Mouse (Mus musculus): Measurements from ENCODE around the gene Tdrd7. TPM values are rescaled to one million over a fixed set of nuclear protein-coding genes. Genes with fewer than 3 reads are reported as not detected.

Gene Tdrd7
- polyA plus RNA-seq, 1 experiment from 2014 or later: 10.3 TPM

DNA sequence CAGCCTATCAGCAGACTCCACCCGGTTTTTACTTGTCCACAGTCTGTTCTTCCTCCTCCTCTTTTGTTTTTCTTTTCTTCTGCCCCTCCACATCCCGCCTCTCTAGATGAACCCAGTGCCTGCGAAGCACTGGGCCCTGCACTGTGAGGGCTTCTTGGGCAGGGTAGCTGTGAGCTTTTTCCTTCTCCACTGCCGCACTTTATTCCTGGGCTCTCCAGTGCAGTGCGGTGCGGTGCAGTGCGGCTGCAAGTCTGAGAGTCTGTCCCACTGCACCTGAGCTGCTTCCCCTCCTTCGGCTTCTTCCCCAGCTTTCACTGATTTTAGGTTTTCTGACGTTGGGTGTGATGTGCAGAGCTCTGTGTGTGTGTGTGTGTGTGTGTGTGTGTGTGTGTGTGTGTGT is 67.3 kb downstream of the Tdrd7 start:
- Histone ChIP-seq H3K27ac (no peak overlapping the region), H3K4me1 (no peaks in the 10 kb centered on the region), H3K9ac (no peak overlapping the region), H3K9me3 (no peaks in the 10 kb centered on the region), H3K36me3 (no peaks in the 10 kb centered on the region), H3K4me3 (no peak overlapping the region), H3K4me2 (replicated peaks) (no peak overlapping the region), H3K27me3 (peaks cover 21% of the 10 kb centered on the region)
- 68% methylated on average over 9 of the region's 9 CpGs for WGBS
- ATAC-seq (ENCODE audit: low FRiP score, low read depth): no peak

DNA sequence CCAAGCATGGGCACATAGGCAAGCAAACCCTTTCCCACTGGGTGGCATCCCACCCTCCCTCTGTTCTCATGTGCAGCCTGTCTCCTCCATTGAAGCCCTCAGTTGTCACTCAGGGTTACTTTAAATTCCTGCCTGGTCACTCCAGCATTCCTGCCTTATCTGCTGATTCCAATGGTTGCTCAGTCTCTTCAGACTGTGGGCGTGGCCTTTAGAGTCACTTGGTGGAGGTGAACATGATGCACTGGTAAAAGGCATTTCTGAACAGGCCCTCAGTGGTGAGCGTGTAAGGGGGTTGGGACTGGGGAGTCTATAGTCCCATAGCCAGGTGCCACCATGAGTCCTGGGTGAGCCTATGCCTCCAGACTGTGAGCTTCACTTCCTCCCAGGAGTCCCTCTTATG is 68.1 kb downstream of the Tdrd7 start:
- Histone ChIP-seq H3K4me2 (replicated peaks) (no peak overlapping the region), H3K4me3 (no peak overlapping the region), H3K9me3 (no peaks in the 10 kb centered on the region), H3K4me1 (no peaks in the 10 kb centered on the region), H3K9ac (no peak overlapping the region), H3K27me3 (peaks cover 29% of the 10 kb centered on the region), H3K36me3 (no peaks in the 10 kb centered on the region), H3K27ac (no peak overlapping the region)
- no peak for ATAC-seq (ENCODE audit: low FRiP score, low read depth)
- WGBS: 77% methylated on average over 2 of the region's 2 CpGs

DNA sequence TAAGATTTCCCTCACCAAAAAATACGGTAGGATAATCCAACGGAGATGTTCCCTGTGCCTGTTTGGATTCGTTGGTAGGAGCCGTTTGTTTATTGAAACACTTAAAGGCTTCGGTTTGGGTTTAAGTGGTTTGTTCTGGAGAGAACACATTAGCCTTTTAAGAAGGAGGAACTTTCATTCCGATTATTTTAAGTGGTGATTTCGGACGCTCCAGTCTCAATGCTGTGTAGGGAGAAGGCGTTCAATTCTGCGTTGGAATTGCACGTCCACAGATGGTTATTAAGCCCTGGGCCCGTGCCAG is 73.4 kb downstream of the Tdrd7 start:
- Histone ChIP-seq H3K4me1 (peaks cover 24% of the 10 kb centered on the region), H3K36me3 (no peaks in the 10 kb centered on the region), H3K9me3 (no peaks in the 10 kb centered on the region), H3K27ac (no peak overlapping the region), H3K4me2 (replicated peaks) (peak overlapping the region; percentile 99), H3K27me3 (peaks cover 71% of the 10 kb centered on the region), H3K9ac (peak overlapping the region; percentile 65), H3K4me3 (peak overlapping the region; percentile 61)
- WGBS: 8% methylated on average over 12 of the region's 12 CpGs
- ATAC-seq (ENCODE audit: low FRiP score, low read depth): no peak

DNA sequence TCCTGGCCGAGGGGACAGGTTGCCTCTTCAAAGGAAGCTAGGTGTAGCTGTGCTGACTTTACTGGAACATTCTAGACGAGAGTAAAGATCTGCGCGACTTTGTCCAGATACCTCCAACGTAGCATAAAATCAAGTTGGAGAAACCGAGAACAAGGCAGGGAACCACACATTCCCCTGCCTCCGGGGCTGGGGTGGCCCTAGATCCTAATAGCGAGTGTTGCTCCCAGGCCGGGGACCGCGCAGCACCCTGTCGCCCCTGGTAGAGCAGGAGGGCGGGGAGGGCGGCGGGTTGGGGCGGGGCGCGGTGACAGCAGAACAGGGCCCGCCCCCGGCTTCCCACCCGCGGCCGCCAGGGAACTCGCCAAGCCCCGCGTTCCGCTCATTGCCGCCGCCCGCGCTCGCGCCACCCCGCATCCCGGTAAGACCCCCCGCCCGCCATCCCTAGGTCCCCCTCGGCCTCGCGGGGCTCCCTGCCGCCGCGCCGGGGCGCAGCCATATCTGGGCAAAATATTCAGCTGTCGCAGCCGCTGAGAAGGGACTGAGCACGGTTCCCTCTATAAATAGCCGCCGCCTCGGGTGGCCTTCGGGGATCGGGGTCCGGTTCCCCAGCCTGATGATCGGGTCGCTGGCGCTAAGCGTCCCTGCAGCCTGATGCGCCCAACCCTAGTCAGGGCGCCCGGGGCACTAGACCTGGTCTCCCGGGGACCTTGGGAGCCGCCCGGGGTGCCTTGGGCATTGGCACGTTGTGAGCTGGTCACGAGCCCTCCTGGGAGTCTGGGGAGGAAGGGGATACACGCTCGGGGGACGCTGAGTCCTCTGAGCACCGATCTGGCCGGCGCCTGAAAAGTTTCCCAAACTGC is 74.0 kb downstream of the Tdrd7 start, which contains the start of gene Tmod1:
Gene Tmod1, plus strand, starts transcription at position 44 of the 860 bp plus-strand sequence.
- Histone ChIP-seq H3K36me3 (no peaks in the 10 kb centered on the region), H3K27me3 (peaks cover 71% of the 10 kb centered on the region), H3K9ac (peak within 1 kb of the TSS; percentile 65), H3K4me2 (replicated peaks) (peak within 1 kb of the TSS; percentile 99), H3K9me3 (no peaks in the 10 kb centered on the region), H3K4me3 (peak within 1 kb of the TSS; percentile 61), H3K4me1 (peaks cover 24% of the 10 kb centered on the region), H3K27ac (no peak within 1 kb of the TSS)
- 0 out of 2 replicates have a peak, but pooled peaks have one; percentile 70 for ATAC-seq (ENCODE audit: low FRiP score, low read depth)
- WGBS: under 1% methylated on average over 71 of the region's 72 CpGs

DNA sequence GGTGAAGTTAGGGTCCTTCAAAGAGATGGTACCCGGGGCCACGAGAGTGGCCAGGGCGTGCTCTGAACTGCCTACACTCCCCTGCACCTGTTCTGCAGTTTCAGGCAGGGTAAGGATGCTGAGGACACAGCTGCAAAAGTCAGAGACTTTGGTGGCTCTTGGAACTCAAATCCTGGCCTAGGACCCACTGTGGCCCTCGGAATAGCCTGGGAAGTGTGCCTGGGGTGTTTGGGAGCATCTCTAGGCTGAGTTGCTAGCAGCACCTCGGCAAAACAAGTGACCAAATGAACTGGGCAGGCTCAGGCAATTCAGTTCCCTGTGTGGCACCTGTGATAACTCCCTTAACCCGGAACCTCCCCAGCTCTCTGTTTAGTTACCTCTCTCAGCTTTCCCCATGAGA is 74.8 kb downstream of the Tdrd7 start:
- Histone ChIP-seq H3K4me3 (peak overlapping the region; percentile 61), H3K9ac (peak overlapping the region; percentile 65; the same call in 1 of the 2 replicates), H3K4me2 (replicated peaks) (peak overlapping the region; percentile 99), H3K27me3 (peaks cover 71% of the 10 kb centered on the region), H3K4me1 (peaks cover 24% of the 10 kb centered on the region), H3K27ac (no peak overlapping the region), H3K36me3 (no peaks in the 10 kb centered on the region), H3K9me3 (no peaks in the 10 kb centered on the region)
- no peak for ATAC-seq (ENCODE audit: low FRiP score, low read depth)
- 16% methylated on average over 6 of the region's 6 CpGs for WGBS

DNA sequence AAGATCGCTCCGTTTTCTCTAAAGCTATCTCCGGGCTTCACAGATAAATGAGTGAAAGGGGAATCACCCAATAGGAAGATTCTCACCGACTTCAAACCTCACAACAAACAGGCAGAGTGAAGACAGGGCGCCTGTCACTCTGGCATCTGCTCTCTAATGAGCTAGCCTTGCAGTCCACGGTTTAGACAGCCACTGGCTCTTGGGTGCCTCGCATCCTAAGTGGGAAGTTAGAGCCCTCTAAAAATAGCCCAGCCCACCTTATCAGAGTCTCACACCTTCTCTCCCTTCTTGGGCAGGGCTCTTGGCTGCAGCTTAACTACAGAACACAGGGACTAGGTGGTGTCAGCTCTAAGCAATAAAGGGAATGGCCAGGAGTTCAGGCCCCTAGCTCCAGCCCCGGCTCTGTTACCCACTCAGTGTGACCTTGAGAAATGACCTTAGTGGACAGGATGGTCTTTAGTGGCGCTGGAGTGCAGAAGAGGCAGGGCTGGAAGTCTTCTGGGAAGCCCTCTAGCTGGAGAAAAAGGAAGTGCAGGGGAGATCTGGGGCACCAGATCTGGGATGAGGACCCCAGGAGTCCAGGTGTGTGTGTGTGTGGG is 75.6 kb downstream of the Tdrd7 start:
- no peak overlapping the region for H3K27ac ChIP-seq
- H3K4me1 ChIP-seq: peaks cover 24% of the 10 kb centered on the region
- 0 out of 2 replicates have a peak overlapping the region, but pooled peaks have one; percentile 99 for H3K4me2 ChIP-seq (replicated peaks)
- H3K4me3 ChIP-seq: peak overlapping the region; percentile 61; the same call in 1 of the 2 replicates
- ATAC-seq (ENCODE audit: low FRiP score, low read depth): no peak
- H3K27me3 ChIP-seq: peaks cover 67% of the 10 kb centered on the region
- no peaks in the 10 kb centered on the region for H3K9me3 ChIP-seq
- H3K36me3 ChIP-seq: no peaks in the 10 kb centered on the region
- WGBS: 16% methylated on average over 9 of the region's 9 CpGs
- H3K9ac ChIP-seq: no peak overlapping the region

DNA sequence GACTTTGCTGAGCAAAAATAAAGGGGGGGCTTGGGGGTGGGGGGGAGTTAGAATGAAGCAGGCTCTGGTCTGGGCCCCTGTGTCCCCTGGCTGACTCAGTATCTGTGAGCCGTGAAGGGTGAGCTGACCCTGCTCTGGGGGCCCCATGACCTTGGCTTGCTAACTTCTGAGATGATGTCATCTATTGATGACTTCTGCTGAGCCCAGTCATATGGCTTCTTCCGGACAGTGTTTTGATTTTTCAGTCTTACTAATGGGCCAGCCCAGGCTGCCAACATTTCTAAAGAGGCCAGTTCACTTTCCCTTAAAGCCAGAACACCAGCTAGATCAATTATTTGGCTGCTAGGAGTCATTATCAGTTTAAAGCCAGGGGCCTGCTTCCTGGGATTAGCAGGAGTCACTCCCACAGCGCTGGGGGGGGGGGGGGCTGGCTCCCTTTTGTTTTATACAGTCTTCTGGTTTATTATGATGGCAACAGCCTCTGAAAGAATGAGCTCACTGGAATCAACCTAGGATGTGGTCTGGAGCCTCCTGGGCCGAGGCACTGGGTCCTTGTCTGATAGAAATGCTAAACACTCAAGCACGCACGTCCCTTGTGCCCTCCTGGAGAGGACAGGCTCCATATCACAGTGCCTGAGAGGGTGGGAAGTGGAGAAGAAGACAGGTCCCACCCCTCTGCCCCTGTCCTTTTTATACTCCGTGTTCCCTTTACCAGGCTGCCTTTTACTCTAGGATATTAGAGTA is 76.8 kb downstream of the Tdrd7 start:
- Histone ChIP-seq H3K9ac (no peak overlapping the region), H3K27ac (no peak overlapping the region; the same call in 1 of the 2 replicates), H3K4me3 (no peak overlapping the region), H3K4me2 (replicated peaks) (0 out of 2 replicates have a peak overlapping the region, but pooled peaks have one; percentile 9), H3K27me3 (peaks cover 62% of the 10 kb centered on the region), H3K36me3 (no peaks in the 10 kb centered on the region), H3K4me1 (peaks cover 24% of the 10 kb centered on the region), H3K9me3 (no peaks in the 10 kb centered on the region)
- WGBS: 27% methylated on average over 7 of the region's 7 CpGs
- ATAC-seq (ENCODE audit: low FRiP score, low read depth): no peak; the same call in 1 of the 2 replicates

DNA sequence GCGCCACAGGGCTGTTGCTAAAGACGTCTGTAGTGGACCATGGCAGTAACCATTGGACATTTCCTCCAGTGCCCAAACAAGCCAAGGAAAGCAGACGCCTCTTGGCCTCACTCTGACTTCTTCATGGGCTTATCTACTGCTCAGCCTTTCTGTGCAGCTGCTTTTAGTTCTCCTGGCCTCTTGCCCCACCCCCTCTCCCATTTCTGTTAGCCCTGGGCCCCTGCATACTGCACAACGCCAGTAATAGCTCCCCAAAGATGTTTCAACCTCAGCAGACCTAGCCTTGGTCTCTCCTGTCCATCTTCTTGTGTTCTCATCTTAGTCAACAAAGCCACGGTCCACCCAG is 77.3 kb downstream of the Tdrd7 start:
- Histone ChIP-seq H3K4me3 (no peak overlapping the region), H3K9me3 (no peaks in the 10 kb centered on the region), H3K27ac (no peak overlapping the region), H3K4me2 (replicated peaks) (0 out of 2 replicates have a peak overlapping the region, but pooled peaks have one; percentile 9), H3K9ac (no peak overlapping the region), H3K4me1 (peaks cover 25% of the 10 kb centered on the region), H3K27me3 (peaks cover 56% of the 10 kb centered on the region), H3K36me3 (no peaks in the 10 kb centered on the region)
- WGBS: 46% methylated on average over 5 of the region's 5 CpGs
- no peak for ATAC-seq (ENCODE audit: low FRiP score, low read depth)

DNA sequence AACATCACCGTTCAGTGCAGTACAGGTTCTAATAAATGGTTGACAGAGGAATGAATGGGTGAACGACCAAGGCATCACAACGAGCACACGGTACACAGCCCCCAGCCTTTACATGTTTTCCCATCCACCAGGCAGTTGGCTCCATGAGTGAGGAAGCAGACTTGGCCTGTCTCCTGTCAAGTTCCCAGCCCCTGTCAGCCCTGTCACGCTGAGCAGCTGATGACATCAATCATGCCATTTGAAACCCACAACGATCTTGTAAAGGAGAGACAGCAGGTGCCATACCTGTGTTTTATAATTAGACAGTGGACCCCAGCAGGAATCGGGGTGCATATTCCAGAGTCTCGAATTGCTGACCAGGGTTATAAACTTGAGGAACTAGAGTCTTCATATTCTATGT is 78.2 kb downstream of the Tdrd7 start:
- ATAC-seq (ENCODE audit: low FRiP score, low read depth): no peak
- Histone ChIP-seq H3K4me1 (peaks cover 30% of the 10 kb centered on the region), H3K27ac (no peak overlapping the region), H3K9me3 (no peaks in the 10 kb centered on the region), H3K9ac (no peak overlapping the region), H3K36me3 (no peaks in the 10 kb centered on the region), H3K4me2 (replicated peaks) (no peak overlapping the region), H3K4me3 (no peak overlapping the region), H3K27me3 (peaks cover 47% of the 10 kb centered on the region)
- WGBS: 58% methylated on average over 8 of the region's 8 CpGs

DNA sequence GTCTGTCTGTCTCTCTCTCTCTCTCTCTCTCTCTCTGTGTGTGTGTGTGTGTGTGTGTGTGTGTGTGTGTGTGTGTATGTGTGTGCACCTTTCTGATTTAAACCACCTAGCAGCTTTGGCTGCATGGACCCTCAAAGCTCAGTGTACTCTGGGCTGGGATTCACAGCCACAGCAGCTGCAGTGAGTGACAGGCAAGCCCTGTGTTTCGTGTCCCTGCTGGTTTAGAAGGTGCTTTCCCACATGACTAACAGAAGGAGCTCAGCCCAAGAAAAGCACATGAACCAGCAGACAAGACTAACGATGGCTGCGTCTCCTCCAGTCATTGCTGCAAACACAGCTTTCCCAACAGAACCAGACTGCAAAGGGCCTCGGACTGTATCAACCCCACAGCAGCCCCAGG is 82.8 kb downstream of the Tdrd7 start:
- no peaks in the 10 kb centered on the region for H3K36me3 ChIP-seq
- no peak overlapping the region for H3K4me2 ChIP-seq (replicated peaks)
- WGBS: 58% methylated on average over 4 of the region's 4 CpGs
- H3K9ac ChIP-seq: no peak overlapping the region
- no peak overlapping the region for H3K4me3 ChIP-seq
- 0 out of 2 replicates have a peak, but pooled peaks cover 6% of the 10 kb centered on the region for H3K4me1 ChIP-seq
- no peak for ATAC-seq (ENCODE audit: low FRiP score, low read depth)
- no peak overlapping the region; the same call in 1 of the 2 replicates for H3K27ac ChIP-seq
- H3K27me3 ChIP-seq: peaks cover 6% of the 10 kb centered on the region; the same call in 1 of the 2 replicates
- no peaks in the 10 kb centered on the region for H3K9me3 ChIP-seq

DNA sequence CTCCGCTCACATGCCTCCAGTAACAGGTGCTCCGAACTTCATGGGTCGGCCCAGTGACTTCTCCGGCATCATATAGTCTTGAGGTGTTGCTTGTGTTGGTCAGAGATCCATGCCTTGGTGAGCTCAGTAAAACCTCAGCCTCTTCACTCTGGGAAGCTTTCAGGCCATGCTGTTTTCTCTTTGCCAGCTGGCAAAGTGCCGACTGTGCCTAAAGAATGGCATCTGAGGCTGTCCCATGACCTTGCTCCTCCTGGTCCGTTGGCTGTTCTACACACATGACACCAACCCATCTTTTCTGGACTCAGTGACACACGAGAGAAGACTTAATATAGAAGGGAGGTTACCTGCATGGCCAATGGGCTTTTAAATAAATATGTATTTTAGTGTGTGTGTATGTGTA is 83.3 kb downstream of the Tdrd7 start:
- no peak for ATAC-seq (ENCODE audit: low FRiP score, low read depth)
- Histone ChIP-seq H3K4me1 (0 out of 2 replicates have a peak, but pooled peaks cover 6% of the 10 kb centered on the region), H3K36me3 (no peaks in the 10 kb centered on the region), H3K27ac (no peak overlapping the region), H3K4me3 (no peak overlapping the region), H3K27me3 (peaks cover 1% of the 10 kb centered on the region; the same call in 1 of the 2 replicates), H3K4me2 (replicated peaks) (no peak overlapping the region), H3K9me3 (no peaks in the 10 kb centered on the region), H3K9ac (no peak overlapping the region)
- 85% methylated on average over 7 of the region's 7 CpGs for WGBS

All from limb, embryonic 13.5 days (tissue).